Mouse (Mus musculus): ENCODE results near the gene Il13.

DNA sequence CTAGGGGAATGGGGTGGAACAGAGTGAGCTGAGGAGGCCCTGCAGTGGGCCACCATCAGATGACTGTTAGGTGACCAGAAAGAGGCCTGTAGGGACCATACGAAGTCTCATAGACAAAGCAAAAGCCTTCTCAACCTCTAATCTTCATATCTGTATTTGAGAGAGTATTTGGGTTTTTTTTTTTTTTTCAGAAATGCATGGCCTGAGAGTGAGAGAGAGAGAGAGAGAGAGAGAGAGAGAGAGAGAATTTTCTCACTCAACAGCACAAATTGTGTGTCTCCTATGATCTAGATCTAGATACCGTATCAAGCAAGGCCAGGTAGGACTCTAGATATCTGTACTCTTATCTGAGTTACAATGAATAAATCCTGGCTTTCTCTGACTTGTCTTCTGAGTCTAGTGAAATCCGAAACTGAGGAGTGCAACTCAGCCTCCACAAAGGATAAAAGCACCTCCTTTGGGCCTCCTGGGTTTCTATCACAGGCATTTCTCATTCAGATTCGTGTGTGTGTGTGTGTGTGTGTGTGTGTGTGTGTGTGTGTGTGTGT is 16.9 kb downstream of the Il13 start:
- TF ChIP-seq CTCF (IDR thresholded peaks at IDR 0.05; ENCODE audit: extremely low read depth, insufficient read depth, low read length): no peak
- no peak for TF ChIP-seq POLR2A (IDR thresholded peaks at IDR 0.05; ENCODE audit: extremely low read depth, insufficient read depth, low read length)
